Mouse (Mus musculus) embryonic facial prominence, embryonic 11.5 days (tissue): ENCODE measurements around the gene Eif1ad. TPM values are rescaled to one million over a fixed set of nuclear protein-coding genes. Genes with fewer than 3 reads are reported as not detected.
"Not testable (repeated sequence)": the region's sequence is repeated elsewhere in the genome, so short reads cannot be mapped to it uniquely, and the experiment has no call there.

Experiments
- ATAC-seq: fragments of 200-750 bp; cut with Nextera tagmentation; replicated peaks from 2 replicates; pipeline ENCODE4 v1.8.0; 2017; ENCODE audit warnings: low read depth; ENCODE audit not compliant: insufficient number of reproducible peaks, low FRiP score, low TSS enrichment
- DNase-seq: peaks from one replicate; pipeline ENCODE4 v3.0.0-alpha.2; 2015; ENCODE audit warnings: low spot score
- H3K27ac ChIP-seq: fragments of 300-500 bp; sonication (generic); replicated peaks from 2 replicates; pipeline ENCODE4 v1.5.1; 2014; ENCODE audit warnings: mild to moderate bottlenecking, low read depth, low read length, control low read depth
- H3K27me3 ChIP-seq: fragments of 300-500 bp; sonication (generic); 2 replicates; pipeline ENCODE4 v1.6.1; 2014; ENCODE audit warnings: mild to moderate bottlenecking, low read length, moderate library complexity, mixed read lengths; ENCODE audit not compliant: control insufficient read depth, insufficient read depth
- H3K36me3 ChIP-seq: fragments of 300-500 bp; sonication (generic); replicated peaks from 2 replicates; pipeline ENCODE4 v1.6.1; 2014; ENCODE audit warnings: low read depth, mild to moderate bottlenecking, low read length, moderate library complexity, mixed read lengths; ENCODE audit not compliant: control insufficient read depth, insufficient read depth
- H3K4me1 ChIP-seq: fragments of 300-500 bp; sonication (generic); 2 replicates; pipeline ENCODE4 v1.6.1; 2014; ENCODE audit warnings: low read length, mixed read lengths; ENCODE audit not compliant: control insufficient read depth, insufficient read depth
- H3K4me2 ChIP-seq: fragments of 300-500 bp; sonication (generic); 2 replicates; pipeline ENCODE4 v1.6.1; 2014; ENCODE audit warnings: low read depth, mild to moderate bottlenecking, control low read depth, low read length, moderate library complexity
- H3K4me3 ChIP-seq: fragments of 300-500 bp; sonication (generic); 2 replicates; pipeline ENCODE4 v1.5.1; 2014; ENCODE audit warnings: low read depth, low read length, control low read depth
- H3K9ac ChIP-seq: fragments of 300-500 bp; sonication (generic); replicated peaks from 2 replicates; pipeline ENCODE4 v1.6.1; 2014; ENCODE audit warnings: mild to moderate bottlenecking, control low read depth, low read length
- H3K9me3 ChIP-seq: fragments of 300-500 bp; sonication (generic); replicated peaks from 2 replicates; pipeline ENCODE4 v1.6.1; 2016; ENCODE audit warnings: mild to moderate bottlenecking, low read length, inconsistent platforms, mixed read lengths; ENCODE audit not compliant: control insufficient read depth
- WGBS: fragments of 180-500 bp; shearing (Covaris S2); extraction: QIAGEN DNeasy Blood & Tissue Kit; methylation state at CpG from one replicate; pipeline ENCODE4 v1.1.7; 2014; 5-methylcytosine and 5-hydroxymethylcytosine counted together
- polyA plus RNA-seq: library from polyadenylated mRNA; unstranded; fragments of >200 nt; fragmentation: Nextera tagmentation; extraction: Ambion mirVana; gene quantifications from 2 replicates; pipeline ENCODE4 v1.2.1, GENCODE M21; 2014

The Eif1ad gene
- polyA plus RNA-seq, 1 experiment from 2014 or later = 58.2 TPM

DNA sequence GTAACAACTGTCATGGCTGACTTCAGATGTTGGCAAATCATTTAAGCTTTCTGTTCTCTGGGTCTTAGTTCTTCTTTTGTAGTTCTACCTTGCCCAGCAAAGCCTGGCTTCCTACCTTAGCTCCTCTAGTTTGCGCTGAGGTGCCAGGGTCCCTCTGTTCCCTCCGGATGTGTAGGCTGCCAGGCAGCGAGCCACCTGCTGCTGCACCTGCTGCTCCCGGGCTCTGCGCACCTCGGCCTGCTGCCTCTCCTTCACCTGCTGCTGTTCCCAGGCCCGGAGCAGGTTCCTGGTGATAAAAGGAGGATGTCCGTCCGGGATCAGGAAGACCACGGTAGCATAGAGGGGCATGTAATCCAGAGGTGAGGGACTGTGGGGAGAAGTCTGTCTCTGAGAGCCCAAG lies 27.6 kb downstream of the Eif1ad start:
- no peak for DNase-seq
- 57% methylated on average over 10 of the region's 10 CpGs for WGBS
- H3K9me3 ChIP-seq = no peaks in the 10 kb centered on the region
- 0 out of 2 replicates have a peak overlapping the region, but pooled peaks have one; percentile 9 for H3K9ac ChIP-seq
- no peak overlapping the region for H3K4me3 ChIP-seq
- H3K36me3 ChIP-seq = no peaks in the 10 kb centered on the region
- peaks cover 5% of the 10 kb centered on the region for H3K4me1 ChIP-seq
- no peaks in the 10 kb centered on the region; the same call in 1 of the 2 replicates for H3K27me3 ChIP-seq
- H3K4me2 ChIP-seq = no peak overlapping the region
- no peak overlapping the region for H3K27ac ChIP-seq
- ATAC-seq = no peak

DNA sequence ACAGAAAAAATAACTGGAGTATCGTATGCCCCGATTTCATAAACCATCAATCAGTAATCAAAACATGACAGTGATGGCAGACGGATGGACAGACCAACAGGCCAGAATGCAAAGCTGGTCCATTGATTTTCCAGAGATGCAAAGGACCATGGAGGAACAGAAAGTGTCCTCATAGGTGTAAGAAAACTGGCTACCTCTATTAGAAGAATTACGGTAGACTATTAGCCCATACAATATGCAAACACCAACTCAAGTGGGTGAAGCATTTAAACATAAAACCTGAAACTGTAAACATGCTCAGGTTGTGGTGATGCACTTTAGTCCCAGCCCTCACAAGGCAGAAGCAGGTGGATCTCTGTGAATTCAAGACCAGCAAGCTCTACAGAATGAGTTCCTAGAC lies 28.8 kb downstream of the Eif1ad start:
- no peaks in the 10 kb centered on the region for H3K9me3 ChIP-seq
- no peak for DNase-seq
- ATAC-seq = no peak
- no peaks in the 10 kb centered on the region; the same call in 1 of the 2 replicates for H3K27me3 ChIP-seq
- no peak overlapping the region for H3K4me3 ChIP-seq
- 72% methylated on average over 4 of the region's 4 CpGs for WGBS
- no peak overlapping the region for H3K27ac ChIP-seq
- H3K4me2 ChIP-seq = no peak overlapping the region
- H3K9ac ChIP-seq = no peak overlapping the region
- no peaks in the 10 kb centered on the region for H3K4me1 ChIP-seq
- H3K36me3 ChIP-seq = no peaks in the 10 kb centered on the region

DNA sequence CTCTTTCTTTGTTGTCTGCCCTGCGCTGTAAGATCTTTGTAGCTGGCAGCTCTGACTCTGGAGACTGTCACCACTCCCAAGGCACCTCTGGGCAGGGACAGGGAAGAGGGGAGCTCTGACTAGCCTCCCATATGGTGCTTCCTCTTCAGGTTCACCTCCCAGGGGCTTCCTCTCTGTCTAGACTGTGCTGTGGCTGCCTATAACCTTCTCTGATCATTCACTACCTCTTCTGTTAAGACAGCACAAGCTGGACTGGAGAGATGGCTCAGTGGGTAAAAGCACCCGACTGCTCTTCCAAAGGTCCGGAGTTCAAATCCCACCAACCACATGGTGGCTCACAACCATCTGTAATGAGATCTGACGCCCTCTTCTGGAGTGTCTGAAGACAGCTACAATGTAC lies 34.5 kb downstream of the Eif1ad start:
- not testable (repeated sequence) for H3K4me2 ChIP-seq, ATAC-seq, H3K36me3 ChIP-seq, H3K9me3 ChIP-seq, DNase-seq, H3K4me1 ChIP-seq, H3K27ac ChIP-seq, H3K4me3 ChIP-seq, H3K27me3 ChIP-seq, H3K9ac ChIP-seq
- 74% methylated on average over 4 of the region's 4 CpGs for WGBS

GRCm38 (mm10) chr19:5402293-5402692 lies 35.8 kb downstream of the Eif1ad start, which contains the start of gene Tsga10ip:
TSS of gene Tsga10ip (minus strand) at chr19:5402526.
- WGBS = 84% methylated on average over 8 of the region's 8 CpGs
- Histone ChIP-seq H3K9me3 (no peaks in the 10 kb centered on the region), H3K27me3 (no peaks in the 10 kb centered on the region), H3K27ac (no peak within 1 kb of the TSS), H3K4me3 (no peak within 1 kb of the TSS), H3K9ac (no peak within 1 kb of the TSS), H3K4me2 (no peak within 1 kb of the TSS), H3K4me1 (no peaks in the 10 kb centered on the region), H3K36me3 (no peaks in the 10 kb centered on the region)
- DNase-seq (no peak), ATAC-seq (no peak)

DNA sequence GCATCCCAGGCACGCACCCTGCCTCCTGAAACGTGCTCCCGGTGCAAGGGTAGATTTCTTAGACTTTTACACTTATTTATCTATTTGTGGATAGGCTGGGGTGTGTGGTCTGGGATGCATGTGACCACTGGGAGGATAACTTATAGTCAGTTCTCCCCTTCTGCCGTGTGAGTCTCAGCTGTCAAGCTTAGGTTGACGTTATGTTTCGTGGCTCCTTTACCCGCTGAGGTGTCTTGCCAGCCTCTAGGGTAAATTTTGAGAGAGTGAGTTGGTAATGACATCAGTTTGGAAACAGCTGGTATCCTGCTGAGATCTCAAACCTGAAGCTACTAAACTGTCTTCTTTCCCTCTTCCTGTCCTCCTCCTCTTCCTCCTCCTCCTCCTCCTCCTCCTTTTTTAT lies 39.4 kb downstream of the Eif1ad start:
- H3K4me2 ChIP-seq = peak overlapping the region; percentile 39
- no peaks in the 10 kb centered on the region for H3K36me3 ChIP-seq
- DNase-seq = peak; percentile 24
- no peaks in the 10 kb centered on the region for H3K9me3 ChIP-seq
- H3K4me3 ChIP-seq = peak overlapping the region; percentile 35
- H3K9ac ChIP-seq = peak overlapping the region; percentile 47
- H3K27ac ChIP-seq = 0 out of 2 replicates have a peak overlapping the region, but pooled peaks have one; percentile 3
- no peaks in the 10 kb centered on the region for H3K27me3 ChIP-seq
- H3K4me1 ChIP-seq = no peaks in the 10 kb centered on the region
- ATAC-seq = no peak
- WGBS = 32% methylated on average over 7 of the region's 7 CpGs

DNA sequence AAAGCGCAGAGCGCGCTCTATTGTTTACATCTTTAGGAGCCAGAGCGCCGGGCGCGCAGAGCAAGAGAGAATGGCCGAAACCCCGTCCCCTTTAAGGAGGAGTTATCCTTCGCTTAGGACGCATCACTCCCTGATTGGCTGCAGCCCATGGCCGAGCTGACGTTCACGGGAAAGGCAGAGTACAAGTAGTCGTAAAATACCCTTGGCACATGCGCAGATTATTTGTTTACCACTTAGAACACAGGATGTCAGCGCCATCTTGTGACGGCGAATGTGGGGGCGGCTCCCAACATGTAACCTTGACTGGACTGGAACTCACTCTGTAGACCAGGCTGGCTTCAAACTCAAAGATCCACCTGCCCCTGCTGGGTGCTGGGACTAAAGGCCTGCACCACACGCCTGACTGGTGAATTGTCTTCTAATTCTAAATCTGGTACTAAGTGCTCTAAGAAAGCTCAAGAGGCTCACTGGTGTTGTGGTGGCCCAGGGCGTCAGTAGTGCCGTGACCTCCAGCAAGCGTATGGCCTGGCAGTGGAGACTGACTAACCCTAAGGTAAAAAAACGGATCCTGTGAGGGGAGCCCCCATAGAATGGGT lies 40.1 kb downstream of the Eif1ad start:
- peak overlapping the region; percentile 73 for H3K4me2 ChIP-seq
- DNase-seq (peak; percentile 55), ATAC-seq (peak; percentile 66)
- H3K9ac ChIP-seq = peak overlapping the region; percentile 73
- peak overlapping the region; percentile 58 for H3K4me3 ChIP-seq
- not testable (repeated sequence) for H3K36me3 ChIP-seq, H3K27me3 ChIP-seq, H3K9me3 ChIP-seq, H3K4me1 ChIP-seq
- 14% methylated on average over 21 of the region's 25 CpGs for WGBS
- H3K27ac ChIP-seq = peak overlapping the region; percentile 75

DNA sequence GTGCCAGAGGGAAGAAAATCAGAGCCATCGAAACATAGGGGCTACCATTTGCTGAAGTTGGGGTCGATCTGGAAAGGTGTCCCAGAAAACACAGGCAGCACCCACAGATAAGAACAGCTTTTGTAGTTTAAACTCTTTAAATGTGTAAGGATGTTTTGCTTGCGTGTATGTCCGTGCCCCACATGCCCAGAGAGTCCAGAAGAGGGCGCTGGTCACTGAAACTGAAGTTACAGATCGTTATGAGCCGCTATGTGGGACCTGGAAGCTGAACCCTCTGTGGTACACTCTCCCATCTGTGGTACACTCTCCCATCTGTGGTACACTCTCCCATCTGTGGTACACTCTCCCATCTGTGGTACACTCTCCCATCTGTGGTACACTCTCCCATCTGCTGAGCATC lies 40.6 kb downstream of the Eif1ad start:
- ATAC-seq (0 out of 2 replicates have a peak, but pooled peaks have one; percentile 24), DNase-seq (peak; percentile 75)
- Histone ChIP-seq H3K4me3 (peak overlapping the region; percentile 58), H3K4me1 (no peaks in the 10 kb centered on the region), H3K4me2 (peak overlapping the region; percentile 73), H3K27me3 (no peaks in the 10 kb centered on the region), H3K9me3 (no peaks in the 10 kb centered on the region), H3K36me3 (no peaks in the 10 kb centered on the region), H3K27ac (peak overlapping the region; percentile 75), H3K9ac (peak overlapping the region; percentile 73)
- 20% methylated on average over 7 of the region's 7 CpGs for WGBS

GRCm38 (mm10) chr19:5408057-5409001 lies 41.8 kb downstream of the Eif1ad start:
- 91% methylated on average over 13 of the region's 13 CpGs for WGBS
- ATAC-seq = no peak
- Histone ChIP-seq H3K4me1 (no peaks in the 10 kb centered on the region), H3K36me3 (no peaks in the 10 kb centered on the region), H3K9ac (no peak overlapping the region), H3K27me3 (no peaks in the 10 kb centered on the region), H3K4me3 (no peak overlapping the region), H3K9me3 (no peaks in the 10 kb centered on the region), H3K4me2 (peak overlapping the region; percentile 73; the same call in 1 of the 2 replicates), H3K27ac (no peak overlapping the region)
- no peak for DNase-seq
